Mouse (Mus musculus) MEL (cell line): Measurements from ENCODE around the gene Gimap7.

ENCODE experiments used
- CTCF ChIP-seq, 3 experiments: IDR thresholded peaks in 2 of 3; conservative IDR thresholded peaks in 1 of 3; 2 replicates each; pipeline ENCODE4 v1.5.1; 2011 to 2012; ENCODE audit warnings: low read length in 3 of 3, low read depth in 2 of 3, mild to moderate bottlenecking in 2 of 3, improper control_type of control experiment in 1 of 3, inconsistent platforms in 1 of 3, mixed read lengths in 1 of 3, moderate library complexity in 1 of 3; ENCODE audit not compliant: control insufficient read depth in 1 of 3, insufficient read depth in 1 of 3, poor library complexity in 1 of 3, severe bottlenecking in 1 of 3
- POLR2A ChIP-seq, 2 experiments: IDR thresholded peaks; 2 replicates each; pipeline ENCODE4 v1.6.1; 2011 to 2012; ENCODE audit warnings: low read length in 2 of 2, mild to moderate bottlenecking in 2 of 2, control low read depth in 1 of 2, improper control_type of control experiment in 1 of 2, low read depth in 1 of 2, moderate library complexity in 1 of 2; ENCODE audit not compliant: control insufficient read depth in 1 of 2, insufficient read depth in 1 of 2, poor library complexity in 1 of 2
- RAD21 ChIP-seq: IDR thresholded peaks from 2 replicates; pipeline ENCODE4 v1.6.1; 2011; ENCODE audit warnings: mild to moderate bottlenecking, low read depth, low read length, improper control_type of control experiment
- USF1 ChIP-seq: IDR thresholded peaks from 2 replicates; pipeline ENCODE4 v1.6.1; 2014; ENCODE audit warnings: low read depth, mild to moderate bottlenecking, inconsistent platforms, low read length, improper control_type of control experiment, moderate library complexity

GRCm38 (mm10) chr6:48676860-48677415 lies 41.5 kb upstream of the Gimap7 start:
- no peak for TF ChIP-seq CTCF (IDR thresholded peaks at IDR 0.05 in 2 of 3, conservative IDR thresholded peaks at IDR 0.05 in 1 of 3; ENCODE audit: control insufficient read depth in 1 of 3, insufficient read depth in 1 of 3, low read depth in 2 of 3, low read length in 3 of 3, poor library complexity in 1 of 3, severe bottlenecking in 1 of 3)
- no peak for TF ChIP-seq POLR2A (IDR thresholded peaks at IDR 0.05; ENCODE audit: control insufficient read depth in 1 of 2, insufficient read depth in 1 of 2, low read depth in 1 of 2, low read length in 2 of 2, poor library complexity in 1 of 2)
- no peak for TF ChIP-seq RAD21
- no peak for TF ChIP-seq USF1
